Mouse (Mus musculus): ENCODE measurements around the gene Mlxipl.

Mlxipl gene

DNA sequence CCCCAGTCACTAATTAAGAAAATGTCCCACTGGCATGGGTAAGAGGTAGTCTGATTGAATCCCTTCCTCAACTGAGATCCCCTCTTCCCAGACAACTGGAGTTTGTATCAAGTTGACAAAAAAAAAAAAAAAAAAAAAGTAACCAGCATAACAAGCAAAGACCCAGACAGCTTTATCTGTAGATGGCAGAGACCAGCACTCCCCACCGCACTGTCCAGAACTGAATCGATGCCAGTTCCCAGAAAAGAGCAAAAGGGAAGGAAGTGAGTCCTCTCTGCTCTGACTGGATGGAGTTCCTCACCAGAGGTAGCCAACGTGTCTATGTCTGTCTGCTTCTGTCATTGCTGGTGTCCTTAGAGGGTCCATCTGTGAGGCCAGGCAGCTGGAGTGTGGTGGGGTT, 55.8 kb downstream of the Mlxipl start:
- no peak for DNase-seq (ENCODE audit: low read depth, low spot score)

DNA sequence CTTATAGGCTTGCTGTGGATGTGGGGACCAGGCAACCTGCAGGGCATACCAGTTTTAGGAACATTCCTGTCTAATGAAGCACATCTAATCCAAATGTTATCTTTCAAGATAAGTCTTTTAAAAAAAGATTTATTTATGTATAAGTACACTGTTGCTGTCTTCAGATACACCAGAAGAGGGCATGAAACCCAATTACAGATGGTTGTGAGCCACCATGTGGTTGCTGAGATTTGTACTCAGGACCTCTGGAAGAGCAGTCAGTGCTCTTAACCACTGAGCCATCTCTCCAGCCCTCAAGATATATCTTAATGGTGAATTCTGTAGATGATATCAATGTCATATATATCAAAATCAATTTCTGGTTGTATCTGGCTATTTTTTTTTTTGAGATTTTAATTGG, 56.3 kb downstream of the Mlxipl start:
- DNase-seq (ENCODE audit: low read depth, low spot score) = no peak

DNA sequence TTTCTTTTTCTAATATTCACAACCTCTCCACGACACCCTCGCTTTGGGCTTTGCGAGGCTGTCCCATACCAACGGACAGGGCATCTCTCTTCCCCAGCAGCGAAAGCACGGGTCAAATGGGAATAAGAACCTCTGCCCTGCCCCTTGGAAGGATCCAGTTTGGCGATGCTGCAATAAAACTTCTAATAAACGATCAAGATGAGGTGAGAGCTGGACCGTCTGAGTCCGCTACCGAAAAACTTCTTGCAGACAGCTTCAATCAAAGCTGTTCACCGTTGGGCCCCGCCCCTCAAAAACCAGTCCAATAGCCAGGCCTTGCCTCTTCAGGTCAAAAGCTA, 59.0 kb downstream of the Mlxipl start:
- no peak for DNase-seq (ENCODE audit: low read depth, low spot score)

DNA sequence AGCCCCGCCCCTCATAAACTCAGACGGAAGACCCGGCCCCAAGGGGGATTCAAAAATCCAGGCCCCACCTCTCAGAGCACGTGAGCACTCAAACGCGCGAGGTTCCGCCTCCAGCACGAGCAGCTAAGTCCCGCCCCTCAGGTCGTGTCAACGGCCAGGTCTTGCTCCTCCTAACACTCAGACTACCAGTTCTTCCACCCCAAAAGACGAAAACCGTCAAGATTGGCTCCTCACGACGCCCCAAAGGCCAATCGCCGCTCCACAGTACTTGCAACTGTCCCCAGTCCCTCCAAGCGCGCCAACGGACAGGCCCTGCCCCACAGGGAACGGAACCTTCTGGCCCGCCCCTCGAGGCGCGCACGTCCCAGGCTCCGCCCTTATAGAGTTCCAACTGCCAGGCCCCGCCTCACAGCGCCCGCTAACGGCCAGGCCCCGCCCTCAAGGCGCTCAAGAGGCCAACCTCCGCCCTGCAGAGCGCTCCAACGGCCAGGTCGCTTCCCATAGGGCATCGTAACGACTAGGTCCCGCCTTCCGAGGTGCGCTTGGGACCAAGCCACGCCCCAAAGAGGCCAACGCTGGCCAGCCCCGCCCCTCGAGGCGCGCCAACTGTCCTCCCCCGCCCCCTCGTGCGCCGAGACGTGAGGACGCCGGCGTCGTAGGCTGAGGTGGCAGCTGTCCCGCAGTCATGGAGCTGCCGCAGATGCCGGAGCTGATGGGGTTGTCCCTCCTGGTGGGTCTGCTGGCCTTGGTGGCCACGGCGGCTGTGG, 59.5 kb downstream of the Mlxipl start, which contains the start of gene Tbl2:
Gene Tbl2, plus strand, starts transcription at position 605 of the 767 bp plus-strand sequence.
- DNase-seq (ENCODE audit: low read depth, low spot score) = peak; percentile 97

DNA sequence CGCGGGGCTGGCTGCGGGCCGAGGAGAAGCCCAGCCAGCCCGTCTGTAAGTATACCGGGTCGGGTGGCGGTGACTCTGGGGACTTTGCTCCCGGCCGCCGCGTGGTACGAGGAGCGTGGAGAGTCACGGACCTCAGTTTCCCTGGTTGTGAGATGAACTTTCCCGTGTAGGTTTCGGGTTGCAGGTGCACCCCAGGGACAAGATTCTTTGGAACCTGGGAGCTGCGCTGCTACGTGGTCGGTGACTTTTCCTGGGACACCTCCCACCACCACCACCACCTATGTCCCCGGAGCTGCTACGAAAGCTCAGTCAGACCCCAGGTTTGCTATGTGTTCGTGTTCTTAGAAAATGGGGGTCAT, 60.1 kb downstream of the Mlxipl start:
- no peak for DNase-seq (ENCODE audit: low read depth, low spot score)

DNA sequence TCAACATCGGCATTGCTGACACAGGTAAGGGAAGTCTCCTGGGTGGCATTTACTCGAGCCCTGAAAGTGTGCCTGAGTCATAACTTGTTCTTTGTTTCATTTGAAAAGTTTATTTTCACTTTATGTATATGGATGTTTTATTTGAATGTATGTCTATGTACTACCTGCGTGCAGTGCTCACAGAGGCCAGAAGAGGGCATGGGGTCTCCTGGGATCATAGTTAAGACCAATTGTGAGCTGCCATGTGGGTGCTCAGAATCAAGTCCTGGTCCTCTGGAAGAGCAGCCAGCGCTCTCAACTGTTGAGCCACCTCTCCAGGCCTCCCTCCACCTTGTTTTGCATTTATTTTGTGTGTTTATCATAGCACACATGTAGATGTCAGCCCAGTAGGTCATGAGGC, 66.8 kb downstream of the Mlxipl start:
- DNase-seq (ENCODE audit: low read depth, low spot score) = no peak

DNA sequence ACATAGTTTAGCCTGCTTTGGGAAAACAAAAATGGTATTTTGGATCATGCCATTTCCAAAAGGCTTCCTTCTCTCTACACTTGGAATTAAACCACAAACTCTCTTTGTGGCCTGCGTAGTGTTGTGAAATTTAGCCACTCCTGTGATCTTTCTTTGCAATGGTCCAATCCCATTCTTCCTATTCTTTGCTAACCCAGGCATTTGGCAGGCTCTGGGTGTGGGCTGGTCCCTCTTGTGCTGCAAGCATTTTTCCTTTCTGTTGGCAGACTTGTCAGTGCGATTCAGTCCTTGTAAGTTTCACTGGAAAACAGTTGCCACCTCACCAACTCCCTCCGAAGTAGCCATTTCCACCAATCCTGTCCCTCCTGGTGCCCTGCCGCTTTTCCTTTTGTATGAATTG, 71.5 kb downstream of the Mlxipl start:
- no peak for DNase-seq (ENCODE audit: low read depth, low spot score)

DNA sequence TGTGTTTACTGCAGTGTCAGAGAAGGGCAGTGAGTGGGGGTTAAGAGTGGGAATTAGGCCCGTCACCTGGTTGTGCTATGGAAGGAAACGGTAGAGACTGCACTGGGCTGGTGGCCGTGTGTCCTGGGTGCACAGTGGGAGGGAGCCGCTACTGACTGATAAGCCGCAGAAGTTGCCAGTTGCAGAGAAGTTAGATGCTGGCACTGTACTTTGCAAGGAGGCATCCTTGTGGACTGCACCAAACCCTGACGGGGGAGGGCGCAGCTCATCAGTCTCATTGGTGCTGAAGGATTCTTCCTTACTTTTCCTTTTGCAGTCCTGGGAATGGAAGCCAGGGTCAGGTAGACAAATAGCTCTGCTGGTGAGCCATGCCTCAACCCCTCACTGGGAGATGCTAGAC, 72.0 kb downstream of the Mlxipl start:
- no peak for DNase-seq (ENCODE audit: low read depth, low spot score)

DNA sequence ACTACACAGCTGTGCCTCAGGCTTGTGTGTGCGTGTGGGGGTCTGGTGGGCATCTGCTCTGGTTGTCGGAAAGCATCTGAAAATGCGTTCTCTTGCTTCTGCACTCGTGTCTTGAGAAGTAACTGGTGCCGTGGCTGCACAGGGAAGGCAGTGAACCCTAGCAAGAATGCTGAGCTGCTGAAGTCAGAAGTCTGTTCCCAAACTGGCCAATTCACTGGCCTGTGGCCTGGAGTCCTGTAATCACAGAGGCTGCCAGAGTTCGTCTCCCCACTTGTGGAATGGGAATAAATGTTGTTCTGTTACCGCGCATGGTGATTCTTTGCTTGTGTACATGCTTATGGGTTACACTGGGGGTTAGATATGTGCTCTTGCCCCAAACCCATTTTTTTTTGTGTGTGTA, 72.7 kb downstream of the Mlxipl start:
- no peak for DNase-seq (ENCODE audit: low read depth, low spot score)

DNA sequence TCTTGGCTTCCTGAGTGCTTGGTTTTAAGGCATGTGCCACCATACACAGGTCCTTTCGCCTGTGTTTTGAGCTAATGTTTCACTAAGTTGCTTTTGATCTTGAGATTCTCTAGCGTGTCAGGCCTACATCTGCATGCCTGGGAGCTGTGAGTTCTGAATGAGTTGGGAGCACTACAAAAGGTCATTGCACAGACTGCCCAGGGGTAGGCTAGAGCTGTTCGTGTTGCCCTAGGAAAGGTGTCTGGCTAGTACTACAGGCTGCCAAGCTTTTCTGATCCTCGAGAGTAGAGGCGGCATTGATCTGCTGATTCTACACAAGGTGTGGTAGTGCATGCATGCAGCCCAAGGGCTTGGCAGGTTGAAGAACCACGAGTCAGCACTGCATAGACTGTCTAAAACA, 73.1 kb downstream of the Mlxipl start:
- DNase-seq (ENCODE audit: low read depth, low spot score) = no peak

DNA sequence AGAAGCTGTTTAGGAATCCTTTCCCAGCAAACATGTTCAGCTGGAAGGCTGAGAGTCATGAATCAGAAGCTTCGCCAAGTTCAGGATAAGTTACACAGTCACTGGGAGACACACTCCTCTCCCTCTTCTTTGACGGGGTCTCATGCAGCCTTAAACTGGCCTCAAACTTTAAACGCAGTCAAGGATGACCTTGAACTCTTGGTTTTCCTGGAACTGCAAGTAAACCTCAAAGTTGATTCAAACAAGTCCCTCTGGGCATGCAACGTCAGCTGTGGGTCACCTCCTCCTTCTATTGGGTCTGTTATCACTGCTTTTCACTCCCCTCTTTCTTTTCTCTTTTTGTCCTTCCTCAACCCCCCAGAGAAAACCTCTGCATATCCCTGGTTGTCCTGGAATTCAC, 77.2 kb downstream of the Mlxipl start:
- DNase-seq (ENCODE audit: low read depth, low spot score) = no peak

DNA sequence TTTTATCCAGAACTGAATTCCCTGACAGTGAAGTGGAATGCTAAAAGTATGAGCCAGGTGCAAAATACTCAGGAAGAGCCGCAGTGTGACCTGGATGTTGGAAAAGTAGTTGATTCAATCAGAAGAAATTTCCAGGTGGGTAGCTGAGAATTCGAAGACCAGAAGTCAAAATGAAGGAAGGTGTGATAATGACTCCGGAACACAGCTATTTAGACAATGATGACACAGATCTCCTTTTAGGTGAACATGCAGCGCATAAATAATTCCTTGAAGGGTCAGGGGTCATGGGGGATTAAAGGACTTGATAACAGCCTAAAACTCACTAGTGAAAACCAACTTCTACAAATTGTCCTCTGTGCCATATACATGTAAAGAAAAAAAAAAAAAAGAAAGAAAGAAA, 77.8 kb downstream of the Mlxipl start:
- no peak for DNase-seq (ENCODE audit: low read depth, low spot score)

DNA sequence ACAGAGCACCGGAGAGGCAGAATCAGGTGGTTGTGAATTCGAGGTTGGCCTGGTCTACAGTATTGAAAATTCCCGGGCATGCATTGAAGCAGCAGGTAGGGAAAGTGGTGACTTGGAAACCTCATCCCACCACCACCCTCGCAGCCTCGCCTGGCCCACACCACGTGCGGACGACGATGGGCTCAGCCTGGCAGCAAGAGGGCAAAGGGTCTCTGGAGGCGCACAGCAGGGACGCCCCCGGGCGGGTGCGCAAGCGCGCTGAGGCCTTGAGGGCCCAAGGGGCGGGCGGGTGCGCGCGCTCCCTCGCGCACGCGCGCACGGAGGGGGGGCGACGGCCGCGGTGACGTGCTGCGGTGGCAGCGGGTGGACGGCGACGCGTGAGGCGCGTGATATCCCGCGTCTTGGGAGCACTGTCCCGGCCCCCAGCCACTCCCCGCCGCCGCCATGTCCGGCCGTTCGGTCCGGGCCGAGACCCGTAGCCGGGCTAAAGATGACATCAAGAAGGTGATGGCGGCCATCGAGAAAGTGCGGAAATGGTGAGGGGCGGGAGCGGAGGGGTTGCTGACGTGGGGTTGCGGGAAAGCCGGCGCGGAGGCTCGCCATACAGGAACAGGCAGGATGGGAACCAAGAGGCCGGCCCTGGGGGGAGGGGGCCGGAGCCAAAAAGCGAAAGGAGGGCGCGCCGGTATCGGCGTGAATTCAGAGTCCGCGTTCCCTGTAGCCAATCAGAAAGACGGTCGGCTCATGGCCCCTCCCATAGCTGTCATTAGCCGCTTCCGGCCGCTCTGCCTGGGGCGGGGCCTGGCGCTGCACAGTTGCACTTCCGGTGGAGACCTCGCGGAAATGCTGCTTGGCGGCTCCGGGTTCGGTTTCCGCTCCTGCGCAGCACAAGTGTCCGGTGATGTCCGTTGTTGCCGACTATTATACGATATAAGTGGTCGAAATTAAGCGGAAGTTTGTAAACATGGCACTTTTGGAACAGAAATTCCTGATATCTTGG, 78.7 kb downstream of the Mlxipl start, which contains the start of gene Bcl7b:
Gene Bcl7b, plus strand, starts transcription at position 221 of the 1,000 bp plus-strand sequence.
- peak; percentile 89 for DNase-seq (ENCODE audit: low read depth, low spot score)

DNA sequence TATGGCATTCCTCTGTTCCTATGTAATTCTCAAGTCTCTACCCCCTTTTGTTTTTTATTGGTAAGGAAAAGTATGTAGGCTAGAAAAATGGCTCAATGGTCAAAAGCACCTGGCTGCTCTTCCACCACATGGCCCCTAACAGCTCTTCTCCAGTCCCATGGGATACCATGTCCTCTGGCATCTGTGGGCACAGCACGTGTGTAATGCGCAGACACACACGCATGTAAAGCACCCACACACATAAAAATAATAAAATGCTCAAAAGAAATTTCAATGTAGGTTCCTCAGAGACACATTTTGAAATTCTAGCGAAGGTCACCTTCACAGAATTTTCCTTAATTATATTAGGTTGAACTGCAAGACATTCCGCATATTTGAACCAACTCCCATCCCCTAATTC, 79.8 kb downstream of the Mlxipl start:
- no peak for DNase-seq (ENCODE audit: low read depth, low spot score)

DNA sequence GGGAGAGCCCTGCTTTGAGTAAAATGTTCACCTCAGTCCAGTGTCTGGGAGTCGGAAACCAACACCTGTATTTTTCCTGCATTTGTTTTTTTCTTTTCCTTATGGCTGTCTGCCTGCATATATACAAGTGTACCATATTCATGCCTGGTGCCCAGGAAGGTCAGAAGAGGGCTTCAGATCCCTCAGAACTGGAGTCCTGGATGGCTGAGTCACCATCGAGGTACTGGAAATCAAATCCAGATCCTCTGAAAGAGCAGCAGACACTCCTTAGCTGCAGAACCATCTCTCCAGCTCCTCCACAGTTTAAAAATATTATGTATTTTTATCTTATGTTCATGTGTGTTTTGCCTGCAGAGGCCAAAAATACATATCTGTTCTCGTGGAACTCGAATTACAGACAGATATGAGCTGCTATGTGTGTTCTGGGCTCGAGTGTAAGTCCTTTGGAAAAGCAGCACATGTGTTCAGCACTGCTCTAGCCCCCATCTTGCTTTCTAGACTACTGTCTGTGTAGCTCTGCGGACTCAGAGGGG, 82.1 kb downstream of the Mlxipl start:
- no peak for DNase-seq (ENCODE audit: low read depth, low spot score)

DNA sequence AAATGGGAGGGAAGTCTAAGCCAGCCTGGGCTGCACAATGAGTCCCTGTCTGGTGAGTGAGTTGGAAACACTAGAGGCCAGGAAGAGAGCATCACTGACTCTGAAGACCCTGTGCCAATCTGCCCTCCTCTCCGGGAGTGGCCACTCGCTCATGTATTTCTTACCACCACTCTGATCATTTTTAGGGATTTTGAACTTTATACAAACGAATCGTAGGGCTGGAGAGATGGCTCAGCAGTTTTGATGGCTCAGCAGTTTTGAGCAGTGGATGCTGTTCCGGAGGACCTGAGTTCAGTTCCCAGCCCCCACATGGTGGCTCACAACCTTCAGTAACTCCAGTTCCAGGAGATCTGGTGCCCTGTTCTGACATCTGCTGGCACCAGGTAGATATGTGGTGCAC, 83.3 kb downstream of the Mlxipl start:
- no peak for DNase-seq (ENCODE audit: low read depth, low spot score)

DNA sequence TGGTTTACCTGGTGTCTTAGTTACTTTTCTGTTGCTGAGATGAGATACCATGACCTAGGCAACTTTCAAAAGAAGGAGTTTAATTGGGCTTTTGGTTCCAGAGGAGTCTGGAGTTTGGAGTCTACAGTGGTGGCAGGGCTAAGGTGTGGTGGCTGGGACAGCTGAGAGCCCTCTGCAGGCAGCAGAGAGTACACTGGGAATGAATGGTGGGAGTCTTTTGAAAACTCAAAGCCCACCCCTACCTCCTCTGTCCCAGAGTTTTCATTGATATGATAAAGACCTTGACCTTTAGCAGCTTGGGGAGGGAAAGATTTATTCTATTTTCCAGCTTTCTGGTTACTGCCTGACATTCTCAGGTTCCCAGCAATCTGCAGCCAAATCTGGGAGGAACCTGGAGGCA, 85.4 kb downstream of the Mlxipl start:
- DNase-seq (ENCODE audit: low read depth, low spot score) = no peak

DNA sequence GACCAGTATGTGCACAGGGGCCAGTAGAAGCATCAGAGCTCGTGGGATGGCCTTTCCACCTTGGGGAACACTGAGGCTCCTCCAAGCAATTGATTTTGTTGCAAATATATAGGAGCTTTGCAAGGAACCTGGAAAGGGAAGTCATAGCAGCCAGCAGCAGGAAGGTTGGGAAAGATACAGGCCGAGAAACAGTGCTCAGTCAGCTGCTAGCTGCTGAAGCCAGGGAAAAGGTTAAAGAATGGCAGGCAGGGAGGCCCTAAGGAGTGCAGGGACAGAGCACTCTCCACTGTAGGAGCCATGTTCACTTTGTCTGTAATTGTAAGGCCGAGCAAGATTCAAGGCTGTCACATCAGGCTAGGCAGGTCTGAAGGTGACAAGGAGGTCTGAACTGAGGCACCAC, 88.8 kb downstream of the Mlxipl start:
- no peak for DNase-seq (ENCODE audit: low read depth, low spot score)

DNA sequence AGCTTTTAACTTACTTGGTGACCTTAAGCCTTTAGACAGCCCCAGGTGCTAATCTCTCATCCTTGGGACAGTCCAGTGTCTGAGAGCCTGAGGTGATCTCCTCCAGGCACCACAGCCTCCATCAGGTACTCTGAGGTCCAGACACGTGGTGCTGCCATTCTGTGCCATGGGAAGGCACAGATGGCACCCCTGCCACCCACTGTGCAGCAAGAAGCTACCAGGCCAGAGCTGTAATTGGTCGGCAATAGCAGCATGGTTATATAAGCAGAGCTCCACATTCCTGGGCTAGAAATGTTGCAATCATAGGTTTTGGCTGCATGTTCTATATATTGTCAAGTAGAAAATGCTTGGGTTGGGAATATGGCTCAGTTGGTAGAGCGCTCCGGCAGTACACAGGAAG, 89.3 kb downstream of the Mlxipl start:
- no peak for DNase-seq (ENCODE audit: low read depth, low spot score)

DNA sequence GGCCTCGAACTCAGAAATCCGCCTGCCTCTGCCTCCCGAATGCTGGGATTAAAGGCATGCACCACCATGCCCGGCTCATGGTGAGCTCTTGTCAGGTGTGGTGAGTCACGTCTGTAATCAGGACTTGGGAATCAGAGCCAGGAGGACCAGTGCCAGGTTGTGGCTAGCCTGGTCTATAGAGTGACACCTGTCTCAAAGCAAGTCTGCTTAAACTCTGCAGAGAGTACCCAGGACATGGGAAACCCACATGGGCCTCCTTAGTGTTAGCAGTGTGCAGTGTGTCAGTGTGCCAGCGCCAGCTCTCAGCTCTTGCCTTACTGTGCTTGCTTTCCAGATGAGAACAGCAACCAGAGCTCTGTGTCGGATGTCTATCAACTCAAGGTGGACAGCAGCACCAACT, 89.9 kb downstream of the Mlxipl start:
- no peak for DNase-seq (ENCODE audit: low read depth, low spot score)

DNA sequence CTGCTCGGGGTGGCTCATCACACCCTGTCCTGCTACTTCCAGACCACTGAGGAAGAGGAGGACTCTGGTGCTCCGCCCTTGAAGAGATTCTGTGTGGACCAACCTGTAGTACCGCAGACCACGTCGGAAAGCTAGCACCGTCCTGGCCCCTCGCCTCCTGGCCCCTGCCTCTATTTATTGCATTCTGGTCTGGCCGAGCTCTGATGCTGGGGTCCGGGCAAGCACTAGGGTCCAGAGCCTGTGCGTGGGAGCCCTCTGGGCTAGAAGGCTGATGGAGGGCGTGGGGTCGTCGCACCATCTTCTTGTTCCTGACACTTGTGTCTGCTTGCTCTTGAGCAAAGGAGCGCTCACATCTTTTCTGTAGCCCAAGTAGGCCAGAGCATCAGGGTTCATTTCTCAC, 91.1 kb downstream of the Mlxipl start:
- no peak for DNase-seq (ENCODE audit: low read depth, low spot score)

DNA sequence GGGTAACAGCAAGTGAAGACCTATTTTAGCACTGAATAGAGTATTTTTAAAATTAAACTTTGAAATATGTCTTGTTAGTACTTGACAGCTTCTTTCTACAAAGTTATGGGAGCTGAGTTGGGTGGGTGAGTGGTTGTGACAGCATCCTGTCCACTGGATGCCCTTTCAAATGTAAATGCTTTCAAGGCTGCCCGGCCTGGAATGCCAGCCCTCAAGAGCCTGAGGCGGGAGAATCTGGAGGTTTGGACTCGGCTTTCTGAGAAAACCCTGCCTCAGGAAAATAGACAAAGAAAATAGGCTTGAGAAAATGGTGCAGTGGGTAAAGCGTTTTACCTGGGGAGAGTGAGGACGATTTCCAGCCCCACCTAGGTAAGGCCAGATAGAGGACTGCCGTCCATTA, 92.1 kb downstream of the Mlxipl start:
- DNase-seq (ENCODE audit: low read depth, low spot score) = no peak

Data from retina, adult 2 months (tissue).